Mouse (Mus musculus) duodenum, adult 2 months (tissue): ENCODE results near the gene Spaca6. TPM values are rescaled to one million over a fixed set of nuclear protein-coding genes. Genes with fewer than 3 reads are reported as not detected.

Experiments used
- polyA plus RNA-seq: library from polyadenylated mRNA; depleted of rRNA; stranded (reverse); fragments of >200 nt; gene quantifications from 2 replicates; pipeline ENCODE4 v1.2.3, GENCODE M21; 2012; ENCODE audit warnings: low replicate concordance; rRNA removed

The Spaca6 gene
- 3.9 and 13.0 TPM in 2 replicates for polyA plus RNA-seq

GRCm38 (mm10) chr17:17826751-17827657 is at the start of gene Spaca6:
TSS of gene Spaca6 (plus strand) at chr17:17827158.

GRCm38 (mm10) chr17:17855064-17855838 is 28.3 kb downstream of the Spaca6 start, which contains the start of gene Has1:
TSS of gene Has1 (minus strand) at chr17:17855205.

DNA sequence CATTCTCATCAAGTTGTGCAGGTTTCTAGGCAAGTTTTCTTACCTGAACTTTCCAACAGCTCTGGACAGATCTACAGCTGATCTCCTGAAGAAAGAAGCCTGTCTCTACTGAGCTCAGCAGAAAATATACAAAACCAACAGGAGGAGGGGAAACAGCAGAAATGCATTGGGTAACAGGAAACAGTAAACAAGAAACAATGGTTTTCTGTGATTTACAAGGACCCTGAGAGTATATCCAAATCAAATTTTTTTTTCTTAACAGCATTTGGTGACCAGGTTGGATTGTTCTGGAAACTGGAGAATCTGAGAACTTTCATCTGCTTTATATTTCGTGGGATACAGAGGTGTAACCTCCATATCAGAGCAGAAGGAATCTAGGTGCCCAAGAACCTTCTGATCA is 56.9 kb downstream of the Spaca6 start, which contains the start of gene Fpr1:
Fpr1 (minus strand) TSS at position 101 of the 400 bp plus-strand sequence.

GRCm38 (mm10) chr17:17887774-17888248 is 60.9 kb downstream of the Spaca6 start, which contains the start of the genes Fpr2 and Fpr3:
TSS of gene Fpr2 (plus strand) at chr17:17887824.
TSS of gene Fpr3 (plus strand) at chr17:17887852.

Other genes starting within 250 kb of the Spaca6 start
- gene Lnpep, start 202.1 kb upstream of the Spaca6 start, polyA plus RNA-seq, result 1.00 and 1.9 TPM in 2 replicates
- not detected in 2 replicates for gene Vmn2r90, start 123.4 kb upstream of the Spaca6 start, polyA plus RNA-seq
- 0.19 TPM in 1 of 2 replicates, not detected in the other for gene Has1, start 28.0 kb downstream of the Spaca6 start, polyA plus RNA-seq
- 0.13 TPM in 1 of 2 replicates, not detected in the other for gene Fpr1, start 56.8 kb downstream of the Spaca6 start, polyA plus RNA-seq
- gene Fpr2, start 60.7 kb downstream of the Spaca6 start, polyA plus RNA-seq, result 0.31 TPM in 1 of 2 replicates, not detected in the other
- not detected in 2 replicates for gene Fpr3, start 60.7 kb downstream of the Spaca6 start, polyA plus RNA-seq
- not detected in 2 replicates for gene Fpr-rs4, start 194.6 kb downstream of the Spaca6 start, polyA plus RNA-seq
- not detected in 2 replicates for gene Vmn2r124, start 222.3 kb downstream of the Spaca6 start, polyA plus RNA-seq